Mouse (Mus musculus) layer of hippocampus, adult 18-20 months (tissue): ENCODE data around the gene Cacfd1. TPM values are rescaled to one million over a fixed set of nuclear protein-coding genes. Genes with fewer than 3 reads are reported as not detected.

Source experiments
- DNase-seq, 2 experiments: peaks; one replicate each; pipeline ENCODE4 v3.0.0; 2022; ENCODE audit warnings: low spot score in 2 of 2
- total RNA-seq, 2 experiments: library from RNA; stranded (reverse); gene quantifications; 2 replicates each; pipeline ENCODE4 v1.2.3; 2021

The Cacfd1 gene
- total RNA-seq, 2 experiments from 2014 or later = 39.3 to 43.6 TPM

DNA sequence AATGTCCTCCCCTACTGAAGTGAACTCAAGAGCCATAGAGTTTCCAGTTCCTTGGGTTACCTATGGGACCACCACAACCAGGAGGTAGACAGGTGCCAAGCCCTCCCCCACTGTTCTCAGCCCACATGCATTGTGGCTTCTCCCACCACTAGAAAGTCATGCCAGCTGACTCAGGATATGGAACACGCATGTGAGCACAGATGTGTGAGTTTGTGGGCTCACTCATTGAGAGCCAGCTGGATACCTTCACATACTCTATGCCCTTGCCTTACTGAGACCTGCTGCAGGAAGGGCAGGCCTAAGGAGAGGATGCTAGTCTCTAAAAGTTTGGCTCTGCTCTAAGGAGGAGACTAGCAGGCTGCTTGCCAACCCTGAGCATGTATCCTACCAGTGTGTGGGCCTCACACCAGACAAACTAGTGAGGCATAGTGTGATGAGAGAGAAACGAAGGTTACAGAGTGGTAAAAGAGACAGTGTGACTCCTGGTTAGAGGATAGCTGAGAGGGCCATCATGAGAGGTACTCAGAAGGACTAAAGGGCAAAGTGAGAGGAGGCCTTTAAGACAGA is 60.6 kb downstream of the Cacfd1 start:
- peak in 1 of 2 experiments; percentile 45 for DNase-seq

Other genes with a start within 250 kb of the Cacfd1 start
- not detected for gene Abo, start 144.9 kb upstream of the Cacfd1 start, total RNA-seq
- 10 to 100 TPM; 26.4 to 29.0 TPM for gene Surf6, start 107.0 kb upstream of the Cacfd1 start, total RNA-seq
- 10 to 100 TPM; 47.5 to 50.1 TPM for gene Med22, start 99.2 kb upstream of the Cacfd1 start, total RNA-seq
- gene Rpl7a, start 99.2 kb upstream of the Cacfd1 start, total RNA-seq = 100 to 1,000 TPM; 253 to 258 TPM
- gene Surf2, start 93.6 kb upstream of the Cacfd1 start, total RNA-seq = 10 to 100 TPM; 34.2 to 36.5 TPM
- gene Surf1, start 93.4 kb upstream of the Cacfd1 start, total RNA-seq = 100 to 1,000 TPM; 109 to 111 TPM
- 10 to 100 TPM; 52.0 to 56.2 TPM for gene Surf4, start 76.0 kb upstream of the Cacfd1 start, total RNA-seq
- under 1 TPM; 0.15 to 0.30 TPM for gene Stkld1, start 75.9 kb upstream of the Cacfd1 start, total RNA-seq
- 10 to 100 TPM; 59.0 to 63.7 TPM for gene Rexo4, start 45.5 kb upstream of the Cacfd1 start, total RNA-seq
- 1 to 10 TPM; 1.0 to 1.4 TPM for gene Adamts13, start 36.5 kb upstream of the Cacfd1 start, total RNA-seq
- 10 to 100 TPM; 31.7 to 34.6 TPM for gene Slc2a6, start 18.1 kb downstream of the Cacfd1 start, total RNA-seq
- gene Mymk, start 62.3 kb downstream of the Cacfd1 start, total RNA-seq = under 1 TPM; 0.69 to 0.91 TPM
- gene Adamtsl2, start 69.5 kb downstream of the Cacfd1 start, total RNA-seq = 10 to 100 TPM; 13.2 to 13.7 TPM
- gene Fam163b, start 132.6 kb downstream of the Cacfd1 start, total RNA-seq = 100 to 1,000 TPM; 118 to 119 TPM
- gene Dbh, start 155.3 kb downstream of the Cacfd1 start, total RNA-seq = under 1 TPM; 0.25 to 0.27 TPM
- 1 to 10 TPM; 8.4 to 9.9 TPM for gene Sardh, start 238.4 kb downstream of the Cacfd1 start, total RNA-seq